Mouse (Mus musculus) heart, embryonic 11.5 days (tissue): ENCODE measurements around the gene Cd24a. TPM values are rescaled to one million over a fixed set of nuclear protein-coding genes. Genes with fewer than 3 reads are reported as not detected.

Experiments used
- ATAC-seq: fragments of 200-750 bp; cut with Nextera tagmentation; replicated peaks from 2 replicates; pipeline ENCODE4 v1.8.0; 2017; ENCODE audit warnings: moderate library complexity; ENCODE audit not compliant: insufficient number of reproducible peaks, low FRiP score, low TSS enrichment
- H3K27ac ChIP-seq: fragments of 300-500 bp; sonication (generic); 2 replicates; pipeline ENCODE4 v1.5.1; 2014; ENCODE audit warnings: mild to moderate bottlenecking, low read depth, low read length
- H3K27me3 ChIP-seq: fragments of 300-500 bp; sonication (generic); 2 replicates; pipeline ENCODE4 v1.6.1; 2014; ENCODE audit warnings: mild to moderate bottlenecking, low read length, mixed read lengths; ENCODE audit not compliant: control insufficient read depth, insufficient read depth
- H3K36me3 ChIP-seq: fragments of 300-500 bp; sonication (generic); 2 replicates; pipeline ENCODE4 v1.6.1; 2014; ENCODE audit warnings: mild to moderate bottlenecking, low read length, moderate library complexity, mixed read lengths; ENCODE audit not compliant: control insufficient read depth, insufficient read depth
- H3K4me1 ChIP-seq: fragments of 300-500 bp; sonication (generic); 2 replicates; pipeline ENCODE4 v1.6.1; 2014; ENCODE audit warnings: low read length; ENCODE audit not compliant: control insufficient read depth, insufficient read depth
- H3K4me2 ChIP-seq: fragments of 300-500 bp; sonication (generic); 2 replicates; pipeline ENCODE4 v1.6.1; 2014; ENCODE audit warnings: mild to moderate bottlenecking, moderate library complexity
- H3K4me3 ChIP-seq: fragments of 300-500 bp; sonication (generic); 2 replicates; pipeline ENCODE4 v1.5.1; 2014; ENCODE audit warnings: low read depth, low read length
- H3K9ac ChIP-seq: fragments of 300-500 bp; sonication (generic); 2 replicates; pipeline ENCODE4 v1.6.1; 2014; ENCODE audit warnings: mild to moderate bottlenecking, low read depth, low read length, moderate library complexity
- H3K9me3 ChIP-seq: fragments of 300-500 bp; sonication (generic); replicated peaks from 2 replicates; pipeline ENCODE4 v1.6.1; 2016; ENCODE audit warnings: low read length; ENCODE audit not compliant: control insufficient read depth
- WGBS: fragments of 180-500 bp; shearing (Covaris S2); extraction: QIAGEN DNeasy Blood & Tissue Kit; methylation state at CpG from one replicate; pipeline ENCODE4 v1.1.7; 2014; ENCODE audit not compliant: insufficient replicate concordance; 5-methylcytosine and 5-hydroxymethylcytosine counted together
- polyA plus RNA-seq: library from polyadenylated mRNA; unstranded; fragments of >200 nt; fragmentation: Nextera tagmentation; extraction: Ambion mirVana; gene quantifications from 2 replicates; pipeline ENCODE4 v1.2.1, GENCODE M21; 2014

The Cd24a gene
- polyA plus RNA-seq, 1 experiment from 2014 or later: 141 TPM

DNA sequence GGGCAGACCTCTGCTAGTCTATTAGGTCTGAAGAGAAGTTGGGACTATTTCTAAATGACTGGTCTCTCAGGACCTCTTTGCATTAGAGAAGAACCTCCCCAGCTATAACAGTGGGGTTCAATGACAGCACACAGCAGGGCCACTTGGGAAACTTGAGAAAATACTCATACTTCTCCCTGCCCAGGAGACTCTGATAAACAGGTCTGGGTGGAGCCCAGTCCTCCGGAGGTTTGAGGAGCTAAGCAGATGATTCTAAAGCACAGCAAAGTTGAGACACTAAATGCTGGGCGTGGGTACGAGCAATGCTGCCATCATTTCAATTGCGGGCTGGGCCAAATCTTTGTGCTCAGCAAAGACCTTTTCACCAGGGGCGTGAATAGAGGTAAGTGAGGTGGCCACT lies 15.1 kb downstream of the Cd24a start:
- Histone ChIP-seq H3K27ac (no peak overlapping the region), H3K36me3 (no peaks in the 10 kb centered on the region), H3K9ac (no peak overlapping the region), H3K4me3 (no peak overlapping the region), H3K27me3 (no peaks in the 10 kb centered on the region), H3K4me1 (peaks cover under 1% of the 10 kb centered on the region; the same call in 1 of the 2 replicates), H3K4me2 (no peak overlapping the region), H3K9me3 (no peaks in the 10 kb centered on the region)
- no peak for ATAC-seq
- 70% methylated on average over 5 of the region's 5 CpGs for WGBS

GRCm38 (mm10) chr10:43594187-43594586 lies 16.1 kb downstream of the Cd24a start:
- no peak overlapping the region for H3K27ac ChIP-seq
- H3K36me3 ChIP-seq: no peaks in the 10 kb centered on the region
- no peak overlapping the region for H3K9ac ChIP-seq
- H3K4me2 ChIP-seq: no peak overlapping the region
- H3K9me3 ChIP-seq: no peaks in the 10 kb centered on the region
- no peaks in the 10 kb centered on the region for H3K27me3 ChIP-seq
- H3K4me1 ChIP-seq: peaks cover 6% of the 10 kb centered on the region; the same call in 1 of the 2 replicates
- H3K4me3 ChIP-seq: no peak overlapping the region
- 78% methylated on average over 2 of the region's 2 CpGs for WGBS
- no peak for ATAC-seq

GRCm38 (mm10) chr10:43594894-43595293 lies 16.8 kb downstream of the Cd24a start:
- 71% methylated on average over 3 of the region's 3 CpGs for WGBS
- Histone ChIP-seq H3K4me1 (peaks cover 6% of the 10 kb centered on the region; the same call in 1 of the 2 replicates), H3K27ac (no peak overlapping the region), H3K4me3 (no peak overlapping the region), H3K27me3 (no peaks in the 10 kb centered on the region), H3K9ac (no peak overlapping the region), H3K36me3 (no peaks in the 10 kb centered on the region), H3K4me2 (no peak overlapping the region), H3K9me3 (no peaks in the 10 kb centered on the region)
- no peak for ATAC-seq

DNA sequence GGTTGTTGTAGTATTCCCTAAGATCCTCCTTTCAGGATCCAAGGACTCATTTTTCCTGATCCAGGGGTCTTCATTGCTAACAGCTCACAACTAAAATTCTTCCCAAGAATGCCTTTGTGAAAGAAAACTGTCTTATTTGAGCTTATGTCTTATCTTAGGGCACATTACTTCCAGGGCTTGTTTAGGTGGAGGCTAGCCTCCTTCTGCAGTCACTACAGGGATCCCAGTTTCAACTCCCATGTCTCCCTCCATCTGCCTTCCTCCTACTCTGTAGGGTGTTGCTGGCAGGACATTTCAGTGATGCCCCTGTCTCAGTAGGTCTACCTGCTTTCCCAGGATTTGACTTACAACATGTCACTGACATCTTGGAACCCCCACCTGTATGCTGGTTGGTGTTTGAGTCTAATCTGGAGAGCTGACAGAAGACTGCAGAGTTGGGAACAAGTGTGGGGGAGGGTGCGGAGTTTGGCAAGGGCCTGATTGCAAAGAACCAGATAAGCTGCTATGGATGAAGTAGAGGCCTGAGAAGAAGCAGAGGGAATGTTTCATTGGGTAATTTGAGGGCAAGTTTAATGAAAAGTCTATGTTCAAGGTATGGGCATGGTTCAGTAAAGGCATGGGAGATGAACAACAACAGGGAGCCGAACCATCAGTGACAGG lies 20.1 kb downstream of the Cd24a start:
- H3K36me3 ChIP-seq: no peaks in the 10 kb centered on the region
- WGBS: 51% methylated on average over 2 of the region's 2 CpGs
- no peak overlapping the region for H3K27ac ChIP-seq
- H3K4me1 ChIP-seq: peaks cover 6% of the 10 kb centered on the region; the same call in 1 of the 2 replicates
- H3K9ac ChIP-seq: no peak overlapping the region
- no peaks in the 10 kb centered on the region for H3K27me3 ChIP-seq
- H3K9me3 ChIP-seq: no peaks in the 10 kb centered on the region
- no peak for ATAC-seq
- no peak overlapping the region for H3K4me2 ChIP-seq
- no peak overlapping the region for H3K4me3 ChIP-seq

GRCm38 (mm10) chr10:43601039-43601438 lies 23.0 kb downstream of the Cd24a start:
- Histone ChIP-seq H3K9me3 (no peaks in the 10 kb centered on the region), H3K36me3 (no peaks in the 10 kb centered on the region), H3K4me1 (peaks cover 9% of the 10 kb centered on the region; the same call in 1 of the 2 replicates), H3K4me3 (no peak overlapping the region), H3K27ac (no peak overlapping the region), H3K4me2 (no peak overlapping the region), H3K27me3 (no peaks in the 10 kb centered on the region), H3K9ac (no peak overlapping the region; the same call in 1 of the 2 replicates)
- no peak for ATAC-seq
- WGBS: 70% methylated on average over 1 of the region's 1 CpGs

GRCm38 (mm10) chr10:43601511-43602396 lies 23.7 kb downstream of the Cd24a start:
- peaks cover 9% of the 10 kb centered on the region; the same call in 1 of the 2 replicates for H3K4me1 ChIP-seq
- H3K4me2 ChIP-seq: peak overlapping the region; percentile 24; the same call in 1 of the 2 replicates
- H3K9ac ChIP-seq: peak overlapping the region; percentile 46
- 44% methylated on average over 14 of the region's 14 CpGs for WGBS
- H3K36me3 ChIP-seq: no peaks in the 10 kb centered on the region
- no peak overlapping the region; the same call in 1 of the 2 replicates for H3K27ac ChIP-seq
- H3K4me3 ChIP-seq: no peak overlapping the region
- ATAC-seq: no peak
- no peaks in the 10 kb centered on the region for H3K9me3 ChIP-seq
- no peaks in the 10 kb centered on the region for H3K27me3 ChIP-seq

- no peak for ATAC-seq
- Histone ChIP-seq H3K36me3 (no peaks in the 10 kb centered on the region), H3K4me2 (no peak overlapping the region), H3K9me3 (no peaks in the 10 kb centered on the region), H3K27ac (no peak overlapping the region), H3K27me3 (no peaks in the 10 kb centered on the region), H3K4me3 (no peak overlapping the region), H3K4me1 (peaks cover 3% of the 10 kb centered on the region; the same call in 1 of the 2 replicates), H3K9ac (no peak overlapping the region)
- 58% methylated on average over 4 of the region's 4 CpGs for WGBS
Measured at GRCm38 (mm10) chr10:43603975-43604686, 26.0 kb downstream of the Cd24a start.

DNA sequence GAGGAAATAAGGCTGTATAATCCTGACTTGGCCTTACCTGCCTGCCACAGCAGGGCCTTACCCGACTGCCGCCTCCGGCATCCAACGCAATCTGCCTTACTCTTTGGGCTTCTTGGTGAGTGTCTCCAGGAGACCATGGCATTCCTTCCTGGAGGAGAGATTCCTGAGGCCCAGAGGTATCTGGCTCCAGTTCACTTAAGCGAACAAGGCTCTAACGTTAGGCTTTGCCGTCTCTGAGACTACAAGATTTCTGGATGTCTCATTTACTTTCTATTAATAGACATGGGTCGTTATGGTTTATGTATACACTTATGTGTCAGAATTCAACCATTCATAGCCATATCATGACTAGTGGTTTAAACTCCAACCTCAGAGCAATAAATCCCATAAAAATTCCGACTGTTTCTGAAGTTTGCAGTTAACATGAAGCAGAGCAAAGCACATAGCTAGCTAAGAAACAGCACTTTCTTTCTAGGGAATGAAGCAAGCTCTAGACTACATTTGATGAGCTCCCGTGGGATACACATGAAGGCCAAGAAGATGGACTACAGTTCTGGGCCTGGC lies 26.7 kb downstream of the Cd24a start:
- Histone ChIP-seq H3K9ac (no peak overlapping the region), H3K4me2 (no peak overlapping the region), H3K4me3 (no peak overlapping the region), H3K27ac (no peak overlapping the region), H3K36me3 (no peaks in the 10 kb centered on the region), H3K9me3 (no peaks in the 10 kb centered on the region), H3K27me3 (no peaks in the 10 kb centered on the region), H3K4me1 (peaks cover 3% of the 10 kb centered on the region; the same call in 1 of the 2 replicates)
- ATAC-seq: no peak
- WGBS: 63% methylated on average over 10 of the region's 10 CpGs
